Mouse (Mus musculus) kidney, adult 2 months (tissue): Measurements from ENCODE around the gene Rhag. TPM values are rescaled to one million over a fixed set of nuclear protein-coding genes. Genes with fewer than 3 reads are reported as not detected.

Experiments
- DNase-seq: peaks from one replicate; pipeline ENCODE4 v3.0.0; 2021
- H3K27ac ChIP-seq: fragments of 200-500 bp; 2 replicates; pipeline ENCODE4 v1.5.1; 2012; ENCODE audit warnings: low read depth, low read length, control low read depth, inconsistent platforms; ENCODE audit not compliant: insufficient read depth
- H3K27me3 ChIP-seq: fragments of 200-500 bp; replicated peaks from 2 replicates; pipeline ENCODE4 v1.6.1; 2012; ENCODE audit warnings: mild to moderate bottlenecking, moderate library complexity, low read length, inconsistent platforms; ENCODE audit not compliant: control insufficient read depth, insufficient read depth
- H3K36me3 ChIP-seq: fragments of 200-500 bp; 2 replicates; pipeline ENCODE4 v1.6.1; 2012; ENCODE audit warnings: mild to moderate bottlenecking, moderate library complexity, low read length, inconsistent platforms; ENCODE audit not compliant: control insufficient read depth, insufficient read depth
- H3K4me1 ChIP-seq: fragments of 200-500 bp; 2 replicates; pipeline ENCODE4 v1.6.1; 2011; ENCODE audit warnings: low read length; ENCODE audit not compliant: control insufficient read depth, insufficient read depth
- H3K4me3 ChIP-seq: fragments of 200-500 bp; 2 replicates; pipeline ENCODE4 v1.5.1; 2011; ENCODE audit warnings: mild to moderate bottlenecking, low read depth, low read length, control low read depth; ENCODE audit not compliant: insufficient read depth
- CTCF ChIP-seq: fragments of 200-500 bp; conservative IDR thresholded peaks from 2 replicates; pipeline ENCODE4 v1.5.1; 2011; ENCODE audit warnings: low read depth, mild to moderate bottlenecking, control low read depth, low read length, moderate library complexity, mixed read lengths; ENCODE audit not compliant: insufficient read depth, insufficient read length
- POLR2A ChIP-seq: fragments of 200-500 bp; IDR thresholded peaks from one replicate; pipeline ENCODE4 v1.6.1; 2011; ENCODE audit warnings: low read depth, low read length, control low read depth
- WGBS: fragments of 180-500 bp; shearing (Covaris S2); methylation state at CpG from one replicate; pipeline ENCODE4 v1.1.7; 2018; 5-methylcytosine and 5-hydroxymethylcytosine counted together
- polyA plus RNA-seq: library from polyadenylated mRNA; depleted of rRNA; stranded (reverse); fragments of >200 nt; gene quantifications from 2 replicates; pipeline ENCODE4 v1.2.3, GENCODE M21; 2012

Rhag gene
- polyA plus RNA-seq, 1 experiment: not detected

DNA sequence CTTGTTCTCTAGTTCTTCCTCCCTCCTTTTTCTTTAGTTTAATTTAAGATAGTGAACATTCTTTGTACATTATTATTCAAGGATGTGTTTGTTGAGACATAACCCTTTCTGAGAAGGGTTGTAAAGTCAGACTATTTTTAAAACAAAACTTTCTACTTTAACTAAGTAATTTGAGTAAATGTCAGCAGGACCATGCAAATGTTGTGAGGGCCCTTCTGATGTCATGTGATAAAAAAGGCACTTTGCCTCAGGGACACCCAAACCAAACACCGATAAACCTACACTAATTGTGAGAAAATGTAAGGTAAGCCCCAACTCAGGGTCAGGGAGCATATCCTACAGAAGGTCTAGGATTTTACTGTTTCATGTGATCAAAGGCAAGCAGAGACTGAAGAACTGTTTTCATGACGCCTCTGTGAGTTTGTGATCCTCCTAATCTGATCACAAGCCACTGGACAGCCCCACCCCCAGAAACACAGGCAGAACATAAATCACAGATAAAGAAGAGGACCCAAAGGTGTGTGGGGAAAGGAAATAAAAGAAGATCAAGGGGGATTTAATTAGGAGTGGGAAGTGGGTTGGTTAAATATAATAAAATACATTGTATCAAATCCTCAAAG lies 3.9 kb upstream of the Rhag start, which contains the start of gene Crisp2:
TSS of gene Crisp2 (minus strand) at position 51 of the 620 bp plus-strand sequence.
- Histone ChIP-seq H3K4me1 (no peaks in the 10 kb centered on the region), H3K36me3 (no peaks in the 10 kb centered on the region), H3K27me3 (no peaks in the 10 kb centered on the region), H3K27ac (no peak within 1 kb of the TSS), H3K4me3 (no peak within 1 kb of the TSS)
- TF ChIP-seq CTCF: no peak
- DNase-seq: no peak
- 17% methylated on average over 2 of the region's 2 CpGs for WGBS

DNA sequence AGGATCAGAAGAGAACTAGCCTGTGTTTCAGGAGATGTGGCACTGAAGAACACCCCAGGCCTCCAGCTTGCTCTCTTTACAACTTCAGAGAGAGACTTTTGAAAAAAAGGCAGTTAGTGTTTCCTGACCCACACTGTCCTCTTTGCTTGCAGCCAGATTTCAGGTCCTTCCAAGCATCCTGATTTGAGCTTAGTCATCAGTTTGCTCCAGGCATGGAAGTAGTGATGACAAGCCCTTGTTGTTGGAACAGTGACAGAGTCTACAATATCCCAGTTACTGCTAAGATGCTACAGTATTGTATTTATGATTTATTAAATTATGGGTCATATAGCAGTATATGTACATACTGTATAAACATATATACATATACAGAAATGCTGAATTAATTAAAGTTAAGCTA lies 2.9 kb upstream of the Rhag start:
- no peak for DNase-seq
- TF ChIP-seq CTCF: no peak
- TF ChIP-seq POLR2A: no peak
- Histone ChIP-seq H3K36me3 (no peaks in the 10 kb centered on the region), H3K27me3 (no peaks in the 10 kb centered on the region), H3K4me1 (no peaks in the 10 kb centered on the region), H3K27ac (no peak overlapping the region), H3K4me3 (no peak overlapping the region)

DNA sequence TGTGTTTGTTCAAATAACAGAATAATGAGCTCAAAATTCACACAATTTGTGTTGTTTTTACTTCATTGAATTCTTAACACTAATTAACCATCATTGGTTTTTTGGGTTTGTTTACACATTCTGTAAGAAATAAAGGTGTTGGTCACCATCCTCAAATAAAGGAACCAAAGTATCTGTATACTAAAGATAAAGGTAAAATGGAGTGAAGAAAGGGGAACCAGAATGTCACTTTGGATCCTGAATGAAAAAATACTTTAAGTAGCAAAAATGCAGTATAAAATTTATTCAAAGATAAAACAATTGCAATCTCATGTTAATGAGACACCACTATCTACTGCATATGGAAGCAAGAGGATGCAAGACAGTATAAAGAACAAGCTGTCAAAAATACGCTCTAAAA lies 634 bp downstream of the Rhag start:
- H3K4me1 ChIP-seq: no peaks in the 10 kb centered on the region
- no peak overlapping the region for H3K27ac ChIP-seq
- H3K4me3 ChIP-seq: no peak overlapping the region
- no peaks in the 10 kb centered on the region for H3K36me3 ChIP-seq
- no peaks in the 10 kb centered on the region for H3K27me3 ChIP-seq
- TF ChIP-seq CTCF: no peak
- no peak for TF ChIP-seq POLR2A
- DNase-seq: no peak
- WGBS: 77% methylated on average over 1 of the region's 1 CpGs

DNA sequence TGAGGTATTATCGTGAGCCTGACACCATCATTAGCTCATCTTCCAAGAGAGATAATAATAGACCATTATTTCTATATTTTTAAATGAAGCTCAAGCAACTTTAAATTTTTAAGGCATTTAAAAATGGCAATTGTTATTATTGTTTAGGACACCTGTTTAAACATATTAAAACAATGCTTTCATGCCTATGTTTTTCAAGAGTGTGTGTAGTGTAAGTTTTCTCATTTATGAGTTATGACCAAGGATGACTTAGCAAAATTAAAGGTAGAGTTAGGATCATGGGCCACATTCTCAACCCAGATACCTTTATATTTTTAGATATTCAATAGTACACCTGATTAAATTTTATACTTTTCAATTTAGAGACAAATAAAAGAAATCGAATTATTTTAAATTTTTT lies 1.3 kb downstream of the Rhag start:
- 69% methylated on average over 2 of the region's 2 CpGs for WGBS
- no peak overlapping the region for H3K4me3 ChIP-seq
- no peaks in the 10 kb centered on the region for H3K4me1 ChIP-seq
- no peaks in the 10 kb centered on the region for H3K36me3 ChIP-seq
- no peak overlapping the region for H3K27ac ChIP-seq
- no peaks in the 10 kb centered on the region for H3K27me3 ChIP-seq
- TF ChIP-seq POLR2A: no peak
- no peak for TF ChIP-seq CTCF
- DNase-seq: no peak

DNA sequence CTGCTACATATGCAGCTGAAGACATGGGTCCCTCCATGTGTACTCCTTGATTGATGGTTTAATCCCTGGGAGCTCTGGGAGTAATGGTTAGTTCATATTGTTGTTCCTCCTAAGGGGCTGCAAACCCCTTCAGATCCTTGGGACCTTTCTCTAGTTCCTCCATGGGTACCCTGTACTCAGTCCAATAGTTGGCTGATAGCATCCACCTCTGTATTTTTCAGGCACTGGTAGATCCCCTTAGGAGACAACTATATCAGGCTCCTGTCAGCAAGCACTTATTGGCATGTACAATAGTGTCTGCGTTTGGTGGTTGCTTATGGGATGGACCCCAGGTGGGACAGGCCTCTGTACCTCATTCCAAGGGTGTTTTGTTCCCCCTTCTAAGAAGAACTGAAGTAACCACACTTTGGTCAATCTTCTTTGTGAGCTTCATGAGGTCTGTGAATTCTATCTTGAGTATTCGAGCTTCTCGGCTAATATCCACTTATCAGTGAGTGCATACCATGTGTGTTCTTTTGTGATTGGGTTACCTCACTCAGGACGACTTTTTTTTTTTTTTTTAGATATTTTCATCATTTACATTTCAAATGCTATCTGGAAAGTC lies 6.5 kb downstream of the Rhag start:
- WGBS: 75% methylated on average over 4 of the region's 4 CpGs
- no peaks in the 10 kb centered on the region for H3K4me1 ChIP-seq
- no peaks in the 10 kb centered on the region for H3K27me3 ChIP-seq
- no peak overlapping the region for H3K4me3 ChIP-seq
- TF ChIP-seq CTCF: no peak
- TF ChIP-seq POLR2A: no peak
- no peaks in the 10 kb centered on the region for H3K36me3 ChIP-seq
- no peak overlapping the region for H3K27ac ChIP-seq
- no peak for DNase-seq

DNA sequence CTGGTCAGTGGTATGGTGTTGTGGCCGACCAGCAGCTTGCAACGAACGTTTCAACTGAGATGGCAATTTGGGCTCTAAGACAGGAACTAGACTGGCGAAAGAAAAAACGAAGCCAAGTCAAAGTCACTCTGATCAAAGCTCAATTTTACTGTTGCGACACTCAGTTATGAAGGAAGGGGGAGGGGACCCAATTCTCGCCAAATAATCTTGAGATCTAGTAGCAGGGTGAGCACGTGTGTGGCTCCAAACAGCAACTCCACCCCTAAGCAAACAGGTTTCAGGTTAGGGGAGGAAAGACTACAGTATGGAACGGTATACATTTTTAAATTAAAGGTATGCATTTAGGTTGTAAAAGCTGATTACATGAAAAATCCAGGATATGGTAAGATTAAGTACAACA lies 10.6 kb downstream of the Rhag start:
- no peak for DNase-seq

DNA sequence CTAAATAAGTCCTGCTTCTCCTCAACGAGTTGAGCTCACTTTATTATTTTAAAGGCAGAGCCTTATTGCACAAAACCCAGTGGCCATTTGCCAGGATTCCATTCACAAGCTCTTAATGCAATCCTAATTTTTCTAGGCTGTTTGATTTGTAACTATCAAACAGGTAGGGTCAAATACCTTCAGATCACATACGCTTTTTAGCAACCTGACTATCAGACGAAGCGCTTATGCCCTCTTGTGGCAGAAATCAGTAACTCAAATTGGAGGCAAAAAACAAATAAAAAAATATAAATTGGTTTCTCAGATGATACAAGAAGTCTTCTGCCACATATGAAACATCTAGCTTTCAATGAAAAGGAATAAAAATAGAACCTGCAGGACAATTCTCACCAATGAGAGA lies 12.9 kb downstream of the Rhag start:
- WGBS: 17% methylated on average over 4 of the region's 4 CpGs
- H3K27me3 ChIP-seq: no peaks in the 10 kb centered on the region
- no peak overlapping the region for H3K4me3 ChIP-seq
- DNase-seq: peak; percentile 8
- H3K36me3 ChIP-seq: no peaks in the 10 kb centered on the region
- TF ChIP-seq CTCF (0 out of 2 replicates have a peak, but pooled peaks have one; percentile 1), POLR2A (no peak)
- H3K4me1 ChIP-seq: no peaks in the 10 kb centered on the region
- no peak overlapping the region for H3K27ac ChIP-seq

More for the DNA sequence above, 10.6 kb downstream of the Rhag start:
- WGBS: 50% methylated on average over 9 of the region's 9 CpGs
- H3K4me1 ChIP-seq: no peaks in the 10 kb centered on the region
- H3K36me3 ChIP-seq: no peaks in the 10 kb centered on the region
- no peak overlapping the region for H3K27ac ChIP-seq
- H3K4me3 ChIP-seq: no peak overlapping the region
- TF ChIP-seq CTCF (no peak), POLR2A (no peak)
- no peaks in the 10 kb centered on the region for H3K27me3 ChIP-seq
